Mouse (Mus musculus): ENCODE measurements around the gene Pja2.
"Not testable (repeated sequence)": the region's sequence is repeated elsewhere in the genome, so short reads cannot be mapped to it uniquely, and the experiment has no call there.

Pja2 gene

DNA sequence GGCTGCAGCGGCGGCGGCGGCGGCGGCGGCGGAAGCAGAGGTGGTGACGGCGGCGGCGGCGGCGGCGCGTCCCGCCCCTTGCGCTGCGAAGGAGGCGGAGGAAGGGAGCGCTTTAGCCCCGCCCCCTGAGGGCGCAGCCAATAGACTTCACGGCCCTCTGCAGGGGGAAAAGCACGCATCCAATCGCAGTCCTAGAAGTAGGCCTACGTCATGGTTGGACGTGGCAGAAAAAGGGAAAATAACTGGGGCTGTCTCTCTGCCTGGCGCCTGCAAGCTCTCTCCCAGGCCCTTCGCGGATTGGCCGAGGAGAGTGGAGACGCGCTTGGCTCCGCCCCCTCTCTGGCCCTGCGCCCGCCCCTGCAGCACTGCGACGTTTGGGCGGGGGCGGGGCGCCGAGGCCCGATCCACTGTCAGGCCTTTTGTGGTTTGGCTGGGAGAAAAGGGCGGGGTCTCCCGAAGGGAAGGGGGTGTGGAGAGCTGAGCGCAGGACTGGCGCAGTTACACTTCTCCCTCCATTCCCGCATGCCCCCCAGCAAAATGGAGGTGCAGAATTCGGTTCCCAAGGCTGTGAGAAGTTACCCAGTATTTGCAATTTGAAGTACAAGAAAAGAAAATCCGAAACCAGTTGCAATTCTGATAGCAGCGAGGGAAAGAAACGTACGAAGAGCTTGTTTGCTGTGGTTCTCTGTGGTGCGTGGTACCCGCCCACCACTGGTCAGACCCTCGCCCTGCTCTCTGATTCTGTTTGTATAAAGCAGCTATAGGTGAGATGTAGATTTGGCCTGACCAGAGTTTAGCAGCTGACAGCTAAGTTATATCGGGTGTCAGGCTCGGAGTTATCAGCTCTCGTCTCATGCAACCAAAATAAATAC lies at the start of gene Pja2:
Gene Pja2 (minus strand): TSS at position 19 of the 872 bp plus-strand sequence.
- peak; percentile 98 for DNase-seq (ENCODE audit: low spot score)

DNA sequence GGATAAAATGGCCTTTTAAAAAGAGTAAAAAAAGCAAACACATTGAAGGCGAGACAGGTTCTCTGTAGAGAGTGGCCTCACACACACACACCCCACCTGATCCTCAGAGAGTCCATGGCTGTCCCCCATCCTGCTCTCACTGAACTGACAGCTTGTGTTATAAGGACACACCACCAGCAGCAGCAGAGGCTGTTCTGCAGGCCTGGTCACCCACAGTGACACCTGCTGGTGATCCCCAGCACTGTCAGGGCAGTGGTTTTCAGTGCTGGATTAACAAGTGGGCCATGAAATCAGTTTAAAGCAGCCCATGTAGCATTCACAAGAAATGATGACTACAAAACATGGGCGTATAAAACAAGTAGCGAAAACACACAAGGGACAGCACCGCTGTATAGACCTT lies 43.6 kb upstream of the Pja2 start:
- peak; percentile 81 for DNase-seq (ENCODE audit: low spot score)

DNA sequence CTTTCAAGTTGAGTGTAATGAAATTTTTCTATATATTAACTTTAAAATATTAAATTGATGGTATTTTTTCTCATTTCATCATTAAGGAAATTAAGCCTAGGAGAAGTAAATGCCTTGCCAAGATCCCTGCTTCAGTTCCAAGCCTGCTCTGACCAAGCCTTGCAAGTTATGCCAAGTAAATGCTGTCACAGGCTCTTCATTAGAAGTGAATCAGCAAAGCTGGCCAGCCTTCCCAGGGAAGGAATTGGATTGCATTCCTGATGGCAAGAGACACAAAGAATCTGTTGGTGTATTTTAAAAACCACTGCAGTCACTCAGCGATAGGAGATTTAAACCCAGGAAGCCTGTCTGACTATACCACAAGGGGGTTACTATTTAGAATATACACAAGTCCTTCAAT lies 32.0 kb upstream of the Pja2 start:
- no peak for DNase-seq (ENCODE audit: low spot score)

DNA sequence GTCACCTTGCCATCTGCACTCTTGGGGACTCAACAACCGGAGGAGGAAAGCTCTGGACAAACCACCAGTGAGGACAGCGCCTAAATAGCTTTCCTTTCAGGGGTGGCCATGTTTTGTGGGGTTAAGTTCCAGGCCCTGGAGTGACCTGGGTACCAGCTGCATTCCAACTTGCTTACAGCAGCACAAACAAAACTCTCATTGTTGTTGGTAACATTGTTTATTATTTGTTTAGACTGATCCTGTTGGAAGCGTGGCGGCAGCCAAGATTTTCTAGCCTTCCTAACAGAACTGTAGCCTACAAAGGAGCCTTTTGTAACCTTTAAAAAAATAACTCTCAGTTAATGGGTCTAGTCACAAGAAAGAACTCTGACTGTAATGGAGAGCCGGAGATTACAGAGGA lies 30.9 kb upstream of the Pja2 start:
- no peak for DNase-seq (ENCODE audit: low spot score)

DNA sequence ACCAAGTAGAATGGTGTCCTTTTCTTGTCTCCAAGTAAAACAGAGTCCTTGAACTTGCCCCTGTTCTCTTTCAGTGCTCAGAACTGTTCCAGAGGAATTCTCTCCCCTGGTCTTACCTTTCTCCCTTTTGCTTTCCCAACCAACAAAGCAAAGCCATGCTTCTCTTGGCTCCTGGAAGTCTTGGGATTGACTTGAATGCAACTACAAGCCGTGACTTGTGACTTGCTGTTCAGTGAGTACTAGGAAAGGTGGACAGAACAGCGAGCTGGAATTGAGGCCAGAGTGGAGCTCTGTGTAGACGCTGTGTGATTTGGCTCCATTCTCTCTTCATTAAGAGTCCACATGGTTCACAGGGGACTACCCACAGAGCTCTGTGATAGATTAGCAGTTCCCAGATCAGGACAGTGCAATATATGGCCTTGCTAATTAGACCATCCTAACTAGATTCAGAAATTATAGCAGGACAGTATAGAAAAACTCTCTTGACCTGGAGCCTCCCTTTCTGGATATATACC lies 30.3 kb upstream of the Pja2 start:
- DNase-seq (ENCODE audit: low spot score): no peak

DNA sequence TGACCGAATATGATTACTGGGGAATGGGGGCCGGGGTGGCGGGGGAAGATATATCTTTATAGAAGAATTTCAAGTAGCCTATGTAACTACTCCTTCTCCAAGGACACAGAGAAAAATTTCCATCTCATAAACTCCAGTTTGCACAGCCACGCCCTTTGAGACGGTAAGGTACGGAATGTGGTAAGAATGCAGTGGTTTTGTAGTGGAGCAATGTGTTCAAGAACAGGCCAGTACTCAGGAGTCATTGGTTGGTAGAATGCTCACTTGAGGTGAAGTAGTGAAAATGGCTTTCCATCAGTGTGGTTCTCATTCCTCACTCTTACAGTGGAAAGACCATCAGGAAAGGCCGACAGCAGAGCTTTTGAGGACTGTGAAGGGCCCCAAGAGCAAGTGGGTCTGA lies 22.2 kb upstream of the Pja2 start:
- DNase-seq (ENCODE audit: low spot score): no peak

DNA sequence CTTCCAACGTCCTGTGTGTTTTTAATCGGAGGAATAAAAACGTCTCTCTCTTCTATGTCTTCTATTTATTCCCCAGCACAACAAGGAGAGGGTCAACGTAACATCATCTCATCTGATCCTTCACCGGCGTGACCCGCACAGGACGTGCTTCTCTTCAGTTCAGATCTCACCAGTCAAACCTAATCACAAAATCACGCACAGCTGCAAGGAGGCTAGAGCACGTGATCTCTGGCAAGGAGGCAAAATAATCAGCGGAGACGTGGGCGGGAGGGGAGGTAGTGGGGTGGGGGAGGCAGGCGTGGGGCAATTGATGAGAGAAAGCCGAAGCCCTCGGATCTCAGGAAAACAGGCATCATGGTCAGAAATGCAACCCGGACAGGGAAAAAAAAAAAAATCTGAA lies 14.4 kb upstream of the Pja2 start:
- DNase-seq (ENCODE audit: low spot score): peak; percentile 16

DNA sequence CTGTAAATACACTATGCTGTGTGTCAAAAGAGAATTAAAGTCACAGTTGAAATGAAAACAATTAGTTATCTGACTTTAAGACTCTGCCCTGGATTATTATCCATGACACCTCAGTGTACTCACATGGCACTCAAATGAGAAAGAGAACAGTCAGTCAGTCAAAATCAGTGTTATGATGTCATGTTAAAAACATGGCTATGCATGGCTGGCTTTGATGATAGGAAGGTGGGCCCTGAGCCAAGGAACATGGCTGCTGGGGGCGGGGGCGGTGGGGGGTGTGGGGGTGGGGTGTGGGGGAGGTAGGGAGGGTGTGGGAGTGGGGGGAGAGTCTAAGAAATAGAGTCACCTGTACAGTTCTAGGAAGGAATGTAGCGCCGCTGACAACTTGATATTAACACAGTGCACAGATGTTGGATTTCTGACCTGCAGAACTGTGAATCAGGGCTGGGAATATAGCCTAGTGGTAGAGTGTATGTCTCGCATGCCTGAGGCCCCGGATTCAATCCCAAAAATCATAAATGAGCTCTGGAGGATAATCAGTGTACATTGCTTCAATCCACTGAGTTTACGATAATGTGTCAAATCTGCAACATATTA lies 13.0 kb upstream of the Pja2 start:
- no peak for DNase-seq (ENCODE audit: low spot score)

DNA sequence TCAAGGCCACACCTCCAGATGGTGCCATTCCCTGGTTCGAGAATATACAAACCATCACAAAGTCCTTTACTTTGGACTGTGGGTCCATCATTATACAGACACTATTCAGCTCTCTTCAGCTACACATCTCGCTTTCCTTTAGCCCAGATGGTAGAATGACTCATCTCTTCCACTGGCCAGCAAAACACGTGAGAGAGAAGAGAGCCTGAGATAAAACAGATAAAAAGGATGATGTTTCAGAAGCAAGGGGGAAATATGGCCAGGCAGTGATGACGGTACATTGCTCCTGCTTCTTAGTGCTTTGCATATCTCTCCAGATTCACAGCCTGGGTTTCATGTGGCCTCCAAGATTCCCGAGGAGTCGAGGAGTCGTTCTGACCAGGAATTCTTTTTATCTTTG lies 10.0 kb upstream of the Pja2 start:
- DNase-seq (ENCODE audit: low spot score): no peak

DNA sequence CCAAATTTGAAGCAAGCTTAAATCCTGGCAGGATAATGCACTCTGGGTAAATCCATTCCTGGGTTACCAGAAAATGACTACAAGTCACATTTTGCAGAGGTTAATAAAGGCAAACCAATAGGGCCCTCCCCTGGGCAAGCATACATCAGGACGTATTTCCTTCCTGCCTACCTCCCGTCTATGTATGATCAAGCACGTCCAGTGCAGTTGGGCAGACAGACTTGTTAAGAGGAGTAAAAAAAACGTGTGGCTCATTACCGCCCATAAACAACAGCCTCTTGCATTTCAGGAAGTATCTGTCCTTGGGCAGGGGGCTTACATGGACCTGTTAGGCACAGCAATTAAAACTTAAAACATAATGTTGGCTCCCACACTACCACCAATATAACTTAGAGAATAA lies 8.0 kb upstream of the Pja2 start:
- no peak for DNase-seq (ENCODE audit: low spot score)

DNA sequence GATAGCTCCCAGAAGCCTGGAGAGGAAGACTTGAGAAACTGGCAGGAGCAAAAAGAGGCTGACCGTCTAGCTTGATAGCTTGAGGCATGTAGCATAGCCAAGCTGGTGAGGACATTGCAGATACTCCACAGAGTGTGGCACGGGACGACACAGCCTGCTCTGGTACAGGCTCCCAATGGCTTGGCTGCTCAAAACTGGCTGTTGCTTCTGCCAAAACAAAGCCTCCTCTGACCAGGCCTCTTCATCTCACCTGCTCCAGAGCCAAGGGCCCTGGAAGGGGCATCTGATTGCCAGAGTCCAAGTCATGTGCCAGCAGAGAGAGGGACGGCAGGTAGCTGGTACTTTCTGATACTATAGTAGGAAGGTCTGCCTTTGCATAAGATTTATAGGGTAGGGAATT lies 5.5 kb upstream of the Pja2 start:
- DNase-seq (ENCODE audit: low spot score): no peak

DNA sequence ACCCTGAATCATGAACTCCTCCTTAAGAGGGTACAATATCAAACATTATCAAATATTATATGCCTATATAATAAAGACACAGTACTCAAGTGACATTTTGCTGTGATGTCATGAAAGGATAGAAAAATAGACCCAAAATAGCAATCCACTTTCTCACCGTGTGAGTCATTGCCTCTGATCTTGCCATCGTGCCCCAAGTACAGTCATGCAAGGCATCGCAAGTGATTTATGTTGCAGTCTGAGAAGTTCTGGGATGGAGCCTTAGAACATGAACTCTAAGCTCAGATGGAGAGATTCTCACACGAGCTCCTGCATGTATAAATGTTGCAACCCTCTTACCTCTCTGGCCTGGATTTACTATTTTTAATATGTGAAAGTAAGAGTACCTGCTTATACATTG lies 2.2 kb upstream of the Pja2 start:
- DNase-seq (ENCODE audit: low spot score): no peak

DNA sequence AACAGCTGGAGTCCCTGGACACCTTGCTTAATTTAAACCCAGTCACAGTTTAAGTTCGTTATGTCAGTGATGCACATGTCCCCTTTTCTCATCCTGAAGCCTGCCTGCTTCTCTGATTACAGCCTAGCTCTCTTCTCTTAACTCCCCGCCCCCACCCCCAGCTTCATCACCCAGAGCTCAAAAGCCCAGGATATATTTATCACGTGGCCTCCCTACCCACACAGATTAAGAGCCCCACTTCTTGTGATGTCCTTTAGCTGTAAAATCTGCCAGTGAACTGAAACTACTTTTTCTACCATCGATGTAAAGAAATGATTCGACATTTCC lies 1.0 kb upstream of the Pja2 start:
- no peak for DNase-seq (ENCODE audit: low spot score)

DNA sequence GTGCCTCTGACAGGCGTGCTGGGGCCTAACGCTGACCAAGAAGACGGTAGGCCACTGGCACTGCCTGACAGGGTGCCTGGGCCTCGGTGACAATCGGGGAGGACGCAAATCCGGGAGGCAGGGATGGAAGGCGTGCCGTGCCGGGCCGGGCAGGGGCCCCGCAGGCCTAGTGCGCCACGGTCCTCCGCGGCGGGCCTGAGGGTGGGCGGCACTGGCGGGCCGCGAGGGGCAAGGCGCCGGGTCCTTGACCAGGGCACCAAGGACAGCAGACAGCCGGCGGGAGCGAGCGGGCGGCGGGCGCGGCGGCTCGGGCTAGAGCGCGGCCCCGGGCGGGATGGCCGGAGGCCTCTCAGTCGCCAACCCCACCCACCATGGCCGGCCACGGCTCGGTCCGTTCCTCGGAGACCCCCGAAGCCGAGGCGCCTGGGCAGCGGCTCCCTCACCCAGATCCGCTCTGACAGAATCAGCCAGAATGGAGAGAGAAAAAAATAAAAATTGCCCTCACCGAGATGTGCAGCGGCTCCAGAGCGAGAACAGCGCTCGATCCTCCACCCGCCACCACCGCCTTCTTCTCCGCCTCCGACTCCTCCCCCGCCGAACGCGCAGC lies 322 bp downstream of the Pja2 start:
- DNase-seq (ENCODE audit: low spot score): no peak

DNA sequence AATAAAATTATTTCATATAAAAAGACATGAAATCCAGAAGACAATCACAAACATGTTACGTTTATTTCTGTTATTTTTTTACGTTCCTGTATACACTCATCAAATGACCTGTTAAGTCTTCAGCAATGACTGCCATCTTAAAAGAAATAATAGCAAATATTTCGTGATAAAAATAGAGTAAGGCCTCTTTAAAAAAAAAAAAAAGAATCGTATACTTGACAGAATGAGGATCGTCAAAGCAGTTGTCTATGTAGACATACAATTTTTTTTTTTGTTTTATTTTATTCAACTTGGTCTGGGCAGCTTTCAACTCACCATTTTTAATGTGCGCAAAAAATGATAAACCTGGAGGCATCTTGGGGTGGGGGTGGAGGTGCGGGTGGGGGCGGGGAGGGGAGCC lies 831 bp downstream of the Pja2 start:
- DNase-seq (ENCODE audit: low spot score): no peak

DNA sequence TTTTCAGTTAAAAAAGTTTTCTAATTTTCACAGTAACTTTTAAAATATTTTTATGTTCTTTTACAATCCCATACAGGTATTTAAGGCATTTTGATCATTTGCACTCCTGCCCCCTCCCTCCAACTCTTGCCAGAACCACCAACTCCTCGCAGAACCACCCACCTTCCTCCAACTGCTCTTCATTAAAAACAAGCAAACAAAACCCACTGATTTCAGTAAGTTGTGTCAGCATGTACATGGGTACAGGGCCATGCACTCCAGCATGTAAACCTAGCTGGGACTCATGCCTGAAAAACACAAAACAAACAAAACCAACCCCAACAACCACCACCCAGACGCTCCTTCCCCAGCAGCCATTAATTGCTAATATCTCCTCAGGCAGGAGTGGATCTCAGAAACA lies 7.2 kb downstream of the Pja2 start:
- DNase-seq (ENCODE audit: low spot score): no peak

DNA sequence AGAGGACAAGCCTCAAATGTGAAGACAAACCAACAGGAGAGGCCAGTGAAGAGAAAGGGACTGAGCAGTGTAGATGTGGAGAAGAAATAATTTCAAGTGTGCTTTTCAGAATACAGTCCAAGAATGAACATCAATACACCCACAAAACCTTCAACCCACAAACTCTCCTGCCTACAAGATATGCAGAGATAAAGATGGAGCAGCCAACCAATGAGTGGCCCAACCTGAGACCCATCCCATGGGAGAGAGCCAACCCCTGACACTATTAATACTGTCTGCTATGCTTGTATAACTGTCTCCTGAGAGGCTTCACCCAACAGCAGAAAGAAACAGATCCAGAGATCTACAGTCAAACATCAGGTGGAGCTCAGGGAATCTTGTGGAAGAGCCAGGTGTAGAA lies 16.3 kb downstream of the Pja2 start:
- DNase-seq (ENCODE audit: low spot score): no peak

DNA sequence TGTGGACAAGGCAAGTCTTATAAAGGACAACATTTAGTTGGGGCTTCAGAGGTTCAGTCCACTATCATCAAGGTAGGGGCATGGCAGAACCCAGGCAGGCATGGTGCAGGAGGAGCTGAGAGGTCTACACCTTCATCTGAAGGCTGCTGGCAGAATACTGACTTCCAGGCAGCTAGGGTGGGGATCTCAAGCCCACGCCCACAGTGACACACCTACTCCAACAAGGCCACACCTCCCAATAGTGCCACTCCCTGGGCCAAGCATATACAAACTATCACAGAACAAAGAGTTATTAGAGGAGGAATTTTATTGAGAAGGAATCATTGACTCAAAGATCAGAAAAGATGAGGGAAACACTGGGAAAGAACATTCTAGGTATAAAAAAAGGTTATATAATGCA lies 17.2 kb downstream of the Pja2 start:
- DNase-seq (ENCODE audit: low spot score): not testable (repeated sequence)

DNA sequence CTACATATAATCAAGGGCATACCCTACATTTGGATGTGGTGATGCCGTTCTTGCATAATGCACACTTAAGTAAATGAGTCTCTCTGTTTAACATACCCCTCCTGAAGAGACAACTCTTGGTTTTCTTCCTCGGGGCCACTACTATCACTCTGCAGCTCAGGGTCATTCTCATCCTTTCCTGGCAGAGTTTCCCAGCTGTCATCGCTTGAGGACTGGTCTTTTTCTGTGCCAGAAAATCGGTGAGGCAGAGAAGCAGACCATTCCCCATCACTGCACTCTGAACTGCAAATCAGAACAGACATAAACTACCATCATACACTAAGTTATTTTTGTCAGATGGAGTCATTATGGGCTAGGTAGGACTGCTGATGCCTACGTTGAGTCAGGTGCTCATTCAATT lies 34.1 kb downstream of the Pja2 start:
- DNase-seq (ENCODE audit: low spot score): no peak

DNA sequence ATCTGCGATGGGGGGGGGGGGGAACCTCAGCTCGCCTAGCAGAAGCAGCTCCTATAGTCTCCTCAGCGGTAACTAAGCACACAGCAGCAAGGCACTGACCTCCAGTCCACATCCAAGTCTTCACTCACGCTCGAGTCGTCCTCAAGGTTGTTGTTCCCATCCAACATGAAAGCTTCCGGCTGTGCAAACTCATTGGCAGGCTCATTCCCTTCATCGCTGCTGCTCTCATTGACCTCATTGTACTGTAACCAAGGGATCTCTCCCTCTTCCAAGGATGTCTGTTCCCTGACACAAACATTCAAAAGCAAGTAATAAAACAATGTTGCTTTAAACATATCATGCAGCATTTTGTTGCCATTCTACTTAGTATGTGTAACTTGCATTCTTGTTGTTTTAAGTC lies 39.0 kb downstream of the Pja2 start:
- no peak for DNase-seq (ENCODE audit: low spot score)

DNA sequence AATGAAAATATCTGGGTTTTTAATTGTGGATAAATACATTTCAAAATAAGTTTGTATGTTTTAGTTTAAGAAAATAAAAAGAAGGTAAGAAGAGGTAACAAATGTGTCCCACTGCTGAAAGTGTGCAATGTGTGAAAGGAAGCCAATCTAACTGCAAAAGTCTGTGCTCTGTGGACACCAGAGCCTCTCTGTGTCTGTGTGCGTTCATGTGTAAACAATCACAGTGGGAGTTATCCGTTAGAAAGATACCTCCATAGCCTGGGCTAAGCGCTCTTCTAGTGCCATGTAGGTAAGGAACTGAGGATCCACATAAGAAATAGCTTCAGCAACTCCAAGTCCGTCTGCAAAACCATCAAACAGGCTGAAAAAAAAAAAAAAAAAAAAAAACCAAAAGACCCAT lies 42.0 kb downstream of the Pja2 start:
- DNase-seq (ENCODE audit: low spot score): peak; percentile 38

DNA sequence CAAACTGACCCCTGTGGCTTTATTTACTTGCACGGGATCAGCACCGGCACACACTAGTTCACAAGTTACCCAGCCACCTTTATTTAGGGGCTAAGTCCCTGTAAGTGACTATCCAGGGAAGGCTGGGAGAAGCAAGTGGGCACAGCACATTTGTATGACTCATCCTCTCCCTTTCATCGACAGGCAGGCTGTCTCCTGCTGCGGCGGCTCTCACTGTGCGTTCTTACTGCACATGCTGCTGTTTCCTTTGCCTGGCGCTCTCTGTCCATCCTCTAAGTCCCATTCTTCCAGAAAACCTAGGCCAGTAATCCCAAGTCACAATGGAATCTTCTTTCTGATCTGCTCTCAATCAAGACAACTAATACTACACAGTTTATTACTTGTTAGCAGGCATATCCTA lies 43.7 kb downstream of the Pja2 start:
- DNase-seq (ENCODE audit: low spot score): no peak

DNA sequence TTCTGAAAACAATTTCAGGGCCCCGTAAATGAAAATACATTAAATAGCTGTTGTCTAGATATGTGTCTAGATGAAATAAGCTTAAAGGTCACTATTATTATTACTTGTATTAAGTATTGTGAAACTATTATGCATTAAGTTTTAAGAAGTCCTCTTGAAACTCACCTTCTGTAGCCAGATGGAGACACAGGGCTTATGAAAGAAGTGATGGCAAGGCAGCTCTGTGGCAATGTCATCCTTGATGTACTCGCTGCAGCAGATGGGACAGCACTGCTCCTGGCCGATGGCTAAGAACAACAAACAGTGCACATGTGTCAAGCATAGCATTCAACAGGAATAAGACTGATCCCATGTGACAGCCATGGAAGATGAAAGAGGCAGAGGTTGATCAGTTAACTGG lies 44.9 kb downstream of the Pja2 start:
- no peak for DNase-seq (ENCODE audit: low spot score)
